Mouse (Mus musculus) MN1 (cell line): ENCODE measurements around the gene Abl2.
"Not testable (repeated sequence)": the region's sequence is repeated elsewhere in the genome, so short reads cannot be mapped to it uniquely, and the experiment has no call there.

Experiments used
- DNase-seq: peaks from one replicate; pipeline ENCODE4 v3.0.0-alpha.2; 2016; ENCODE audit warnings: low spot score

The Abl2 gene

GRCm38 (mm10) chr1:156635148-156635547, 76.6 kb downstream of the Abl2 start:
- no peak for DNase-seq

- DNase-seq: peak; percentile 24
Observed at GRCm38 (mm10) chr1:156639455-156639854, 80.9 kb downstream of the Abl2 start.

- peak; percentile 47 for DNase-seq
Observed at GRCm38 (mm10) chr1:156640577-156640976, 82.0 kb downstream of the Abl2 start.

GRCm38 (mm10) chr1:156641808-156642207, 83.2 kb downstream of the Abl2 start:
- peak; percentile 17 for DNase-seq

- no peak for DNase-seq
Observed at GRCm38 (mm10) chr1:156642813-156643212, 84.2 kb downstream of the Abl2 start.

- no peak for DNase-seq
Observed at GRCm38 (mm10) chr1:156644061-156644460, 85.5 kb downstream of the Abl2 start.

GRCm38 (mm10) chr1:156644780-156645523, 86.4 kb downstream of the Abl2 start:
- no peak for DNase-seq

GRCm38 (mm10) chr1:156645971-156646370, 87.4 kb downstream of the Abl2 start:
- no peak for DNase-seq

- DNase-seq: no peak
Observed at GRCm38 (mm10) chr1:156648705-156649104, 90.1 kb downstream of the Abl2 start.

- no peak for DNase-seq
Observed at GRCm38 (mm10) chr1:156650631-156651030, 92.0 kb downstream of the Abl2 start.

- DNase-seq: no peak
Observed at GRCm38 (mm10) chr1:156652189-156652822, 93.7 kb downstream of the Abl2 start.

GRCm38 (mm10) chr1:156654735-156655530, 96.3 kb downstream of the Abl2 start:
- no peak for DNase-seq

- peak; percentile 41 for DNase-seq
Observed at GRCm38 (mm10) chr1:156657523-156657922, 98.9 kb downstream of the Abl2 start.

- peak; percentile 64 for DNase-seq
Observed at GRCm38 (mm10) chr1:156658676-156659075, 100.1 kb downstream of the Abl2 start.

GRCm38 (mm10) chr1:156659906-156660659, 101.5 kb downstream of the Abl2 start:
- DNase-seq: no peak

- DNase-seq: not testable (repeated sequence)
Observed at GRCm38 (mm10) chr1:156660660-156661236, 102.2 kb downstream of the Abl2 start.

GRCm38 (mm10) chr1:156665777-156666176, 107.2 kb downstream of the Abl2 start:
- DNase-seq: no peak

GRCm38 (mm10) chr1:156667141-156667926, 108.7 kb downstream of the Abl2 start:
- DNase-seq: peak; percentile 51

GRCm38 (mm10) chr1:156668602-156669001, 110.0 kb downstream of the Abl2 start:
- no peak for DNase-seq

GRCm38 (mm10) chr1:156669208-156669983, 110.8 kb downstream of the Abl2 start:
- DNase-seq: no peak
